Mouse (Mus musculus): ENCODE data around the gene Fam198b. TPM values are rescaled to one million over a fixed set of nuclear protein-coding genes. Genes with fewer than 3 reads are reported as not detected.
A peak's percentile ranks its signal among the peaks of the same experiment; 100 is the strongest.

The Fam198b gene
- total RNA-seq, 2 experiments from 2014 or later, result 28.8 to 42.7 TPM

DNA sequence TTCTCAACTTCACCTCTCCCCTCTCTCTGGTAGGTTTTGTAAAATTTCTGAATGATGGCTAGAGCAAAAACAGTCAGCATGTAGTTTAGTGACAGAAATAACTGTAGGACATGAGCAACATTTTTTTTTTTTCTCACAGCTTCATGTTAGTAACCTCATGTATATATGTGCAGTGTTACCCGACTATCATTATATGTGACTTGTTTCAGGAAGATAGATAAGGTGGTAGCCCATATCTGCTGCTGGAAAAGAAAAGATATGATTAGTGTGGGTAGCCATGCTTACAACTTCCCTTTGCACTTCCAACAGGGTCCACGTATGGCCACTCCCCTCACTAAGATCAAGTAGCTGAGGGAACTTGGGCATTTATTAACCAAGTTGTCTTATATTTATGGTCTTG lies 86.2 kb downstream of the Fam198b start:
- no peak for DNase-seq
- intact Hi-C loops (cut with DNase I), result loop anchor here (10.0 kb wide), 1 partner anchor 86 kb away; the partner anchor contains the start of gene Fam198b

DNA sequence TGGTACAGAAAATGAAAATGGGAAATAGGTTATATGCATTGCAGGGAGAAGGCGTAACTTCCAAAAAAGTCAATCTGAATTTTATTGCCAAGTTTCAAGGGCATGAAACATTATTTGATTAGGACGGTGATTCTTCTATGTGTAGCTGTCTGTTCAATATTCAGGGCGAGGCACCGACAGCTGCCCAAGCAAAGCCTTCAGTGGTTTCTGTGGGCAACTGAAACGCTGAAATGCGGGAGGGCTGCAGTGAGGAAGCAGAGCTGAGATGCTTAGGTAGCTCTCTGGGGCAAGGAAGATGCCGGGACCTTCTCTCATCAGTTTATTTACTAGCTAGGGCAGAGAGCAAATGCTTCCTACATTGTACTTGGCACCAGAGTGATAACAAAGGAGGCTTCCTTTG lies 87.2 kb downstream of the Fam198b start:
- intact Hi-C loops (cut with DNase I), result loop anchor here (10.0 kb wide), 1 partner anchor 87 kb away; the partner anchor contains the start of gene Fam198b
- DNase-seq, result no peak

DNA sequence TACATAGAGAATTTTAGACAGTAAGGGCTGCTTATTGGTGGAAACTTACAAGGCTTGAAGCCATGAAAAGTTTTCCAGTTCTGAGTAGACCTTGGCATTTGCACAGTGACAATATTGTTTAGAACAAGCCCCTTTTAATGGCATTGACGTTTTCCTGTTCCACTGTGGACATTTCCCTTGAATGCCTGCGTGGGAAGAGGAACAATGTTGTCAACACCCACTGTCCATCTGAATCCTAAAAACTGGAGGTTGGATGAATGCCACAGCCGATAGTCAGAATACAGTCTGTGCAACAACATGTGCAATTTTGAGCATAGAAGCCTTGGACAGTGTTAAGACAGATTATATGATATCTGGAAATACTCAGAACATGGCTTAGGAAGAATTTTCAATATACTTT lies 92.5 kb downstream of the Fam198b start:
- intact Hi-C loops (cut with DNase I), result loop anchor here (2.0 to 10.0 kb wide), 2 partner anchors 78 to 92 kb away; partner anchors contain the start of gene Fam198b
- peak; percentile 32 to 58 for DNase-seq

DNA sequence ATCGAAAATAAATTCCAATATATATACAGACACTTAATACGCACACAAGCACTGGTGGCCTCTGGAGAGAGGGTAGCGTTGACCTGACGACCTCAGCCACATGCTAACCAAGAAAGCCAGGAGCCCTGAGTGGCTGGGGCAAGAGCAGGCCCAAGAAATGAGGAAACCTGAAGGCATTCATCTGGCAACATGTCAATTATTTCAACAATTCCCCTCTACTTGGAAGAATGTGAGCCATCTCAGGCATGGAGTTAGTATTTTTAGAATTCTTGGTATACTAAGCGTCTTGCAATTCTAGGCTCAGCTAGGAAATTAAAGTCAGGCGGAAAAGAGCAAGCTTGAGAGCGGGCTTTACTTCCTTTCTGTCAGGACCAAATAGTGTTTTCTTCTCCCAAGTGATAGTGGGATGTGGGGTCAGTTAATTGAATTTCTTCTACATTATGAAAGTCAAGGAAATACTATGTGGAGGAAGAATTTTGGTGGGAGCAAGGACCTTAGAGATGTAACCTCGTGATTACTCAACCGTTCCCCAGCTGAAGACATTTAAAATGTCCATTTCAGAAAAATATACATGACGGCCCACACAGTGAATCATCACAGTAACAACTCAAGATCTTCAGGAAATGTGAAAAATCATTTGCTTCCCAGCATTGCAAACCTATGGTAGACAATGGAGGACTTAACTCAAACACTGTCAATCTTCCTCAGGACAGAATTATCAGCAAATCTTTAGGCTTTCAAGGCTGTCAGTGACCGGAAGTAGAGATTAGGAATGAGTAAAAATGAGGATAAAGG lies 93.5 kb downstream of the Fam198b start:
- DNase-seq, result no peak
- intact Hi-C loops (cut with DNase I), result loop anchor here (2.0 to 10.0 kb wide), 2 partner anchors 77 to 93 kb away; partner anchors contain the start of gene Fam198b

DNA sequence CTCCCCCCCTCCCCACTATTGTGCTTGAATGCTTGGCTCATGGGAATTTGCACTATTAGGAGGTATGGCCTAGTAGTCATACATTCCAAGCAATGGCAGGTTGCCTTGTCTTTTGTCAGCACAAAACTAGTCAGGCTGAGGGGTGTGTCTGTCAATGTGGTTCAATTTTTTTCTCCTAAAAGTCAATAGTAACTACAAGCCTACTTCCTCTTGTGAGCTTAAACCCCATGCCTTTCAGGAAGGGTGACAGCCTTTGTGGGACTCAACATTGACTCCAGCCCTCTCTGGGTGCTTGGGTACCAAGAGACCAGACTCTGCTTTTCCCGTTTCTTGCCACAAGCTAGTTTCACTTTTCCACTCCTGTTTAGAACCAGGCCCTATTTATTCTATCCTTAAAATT lies 96.4 kb downstream of the Fam198b start:
- intact Hi-C loops (cut with DNase I), result no loop called here
- DNase-seq, result no peak

DNA sequence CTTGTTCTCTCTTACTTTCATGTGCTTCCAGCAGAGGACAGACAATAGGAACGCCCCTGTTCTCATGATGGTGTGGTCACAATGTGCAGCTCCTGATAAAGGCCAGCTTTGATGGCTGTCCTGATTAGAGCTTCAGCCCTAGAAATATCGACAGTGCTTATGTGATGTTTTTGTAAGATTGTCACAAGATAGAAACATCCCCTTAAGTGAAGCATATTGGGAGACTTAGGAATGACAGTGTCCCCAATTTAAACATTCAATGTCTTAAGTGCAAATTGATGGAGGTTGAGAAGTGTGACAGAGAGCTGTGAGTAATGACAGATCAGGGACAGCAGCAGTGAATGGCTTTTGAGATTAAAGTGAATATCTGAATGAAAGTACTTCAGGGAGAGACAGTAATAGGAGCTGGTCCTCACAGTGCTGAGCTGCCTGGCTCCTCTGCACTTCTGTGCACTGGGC lies 99.7 kb downstream of the Fam198b start:
- no peak for DNase-seq
- intact Hi-C loops (cut with DNase I), result no loop called here

GRCm38 (mm10) chr3:79984542-79984941 lies 100.2 kb downstream of the Fam198b start:
- DNase-seq, result no peak
- intact Hi-C loops (cut with DNase I), result no loop called here

GRCm38 (mm10) chr3:79989250-79989649 lies 104.9 kb downstream of the Fam198b start:
- intact Hi-C loops (cut with DNase I), result no loop called here
- no peak for DNase-seq

- no peak for DNase-seq
- intact Hi-C loops (cut with DNase I), result loop anchor here (5.0 kb wide), 1 partner anchor 57 kb away; no protein-coding TSS in a partner anchor
Measured at GRCm38 (mm10) chr3:79989911-79990310, 105.6 kb downstream of the Fam198b start.

DNA sequence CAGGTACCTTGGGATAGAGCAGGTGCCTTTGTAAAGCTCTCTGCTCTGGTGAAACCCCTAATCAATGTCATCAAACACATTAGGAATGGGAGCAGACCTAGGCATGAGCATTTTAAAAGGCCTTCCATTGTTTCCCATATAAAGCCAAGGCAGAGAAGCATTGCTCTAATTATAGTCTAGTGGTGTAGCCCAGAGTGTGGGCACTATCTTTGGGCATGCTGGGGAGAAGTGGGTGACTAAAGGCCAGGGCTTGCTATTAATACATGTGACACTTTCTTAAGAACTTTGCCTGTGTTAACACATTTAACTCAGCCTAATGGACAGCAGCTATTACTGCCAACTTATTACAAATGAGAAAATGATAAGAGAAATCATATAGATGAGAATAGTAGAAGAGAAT lies 106.1 kb downstream of the Fam198b start:
- intact Hi-C loops (cut with DNase I), result loop anchor here (5.0 kb wide), 1 partner anchor 57 kb away; no protein-coding TSS in a partner anchor
- no peak for DNase-seq

DNA sequence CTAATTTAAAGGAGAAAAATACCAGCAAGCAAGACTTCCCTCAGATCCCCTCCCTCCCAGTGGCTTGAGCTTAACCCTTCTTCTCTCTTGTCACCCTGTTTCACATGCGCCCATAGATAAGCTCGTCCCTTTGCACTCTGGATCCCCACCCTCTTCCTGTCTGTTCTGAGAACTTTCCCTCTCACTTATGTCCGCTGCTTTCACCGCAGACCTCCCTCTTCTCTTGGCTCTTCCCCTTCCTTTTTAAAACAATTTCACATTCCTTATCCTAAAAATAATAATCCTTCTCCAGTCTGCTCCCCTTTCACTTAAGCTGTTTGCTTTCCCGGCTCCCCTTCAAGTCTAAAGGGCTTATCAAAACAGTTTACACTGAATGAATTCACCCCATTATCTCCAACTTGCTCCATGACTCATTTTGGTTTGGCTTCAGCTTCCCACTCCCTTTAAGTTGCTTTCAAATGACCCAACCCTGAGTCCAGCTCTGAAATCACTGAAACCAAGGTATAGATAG lies 109.8 kb downstream of the Fam198b start:
- intact Hi-C loops (cut with DNase I), result loop anchor here (5.0 kb wide), 1 partner anchor 53 kb away; no protein-coding TSS in a partner anchor
- DNase-seq, result no peak

GRCm38 (mm10) chr3:79995726-79996125 lies 111.4 kb downstream of the Fam198b start:
- intact Hi-C loops (cut with DNase I), result no loop called here
- no peak for DNase-seq

Other genes starting within 250 kb of the Fam198b start
- gene Rxfp1, start 146.7 kb upstream of the Fam198b start, total RNA-seq (2021), result 1 to 10 TPM; 1.6 to 2.2 TPM
- 1 to 10 TPM; 6.3 to 7.9 TPM for gene Tmem144, start 31.8 kb upstream of the Fam198b start, total RNA-seq (2021)

All from heart, postnatal 14 days (tissue).